Mouse (Mus musculus) thymus, adult 2 months (tissue): Measurements from ENCODE around the gene Lrtm2. TPM values are rescaled to one million over a fixed set of nuclear protein-coding genes. Genes with fewer than 3 reads are reported as not detected.

Experiments
- DNase-seq: peaks from one replicate; pipeline ENCODE4 v3.0.0; 2021
- H3K27ac ChIP-seq: fragments of 200-500 bp; 2 replicates; pipeline ENCODE4 v1.5.1; 2012; ENCODE audit warnings: low read length, control low read depth; ENCODE audit not compliant: control insufficient read depth, insufficient read depth
- H3K27me3 ChIP-seq: fragments of 200-500 bp; 2 replicates; pipeline ENCODE4 v1.6.1; 2012; ENCODE audit warnings: mild to moderate bottlenecking, low read length, moderate library complexity, mixed read lengths; ENCODE audit not compliant: control insufficient read depth, insufficient read depth
- H3K36me3 ChIP-seq: fragments of 200-500 bp; 2 replicates; pipeline ENCODE4 v1.6.1; 2012; ENCODE audit warnings: mild to moderate bottlenecking, low read length, moderate library complexity; ENCODE audit not compliant: control insufficient read depth, insufficient read depth
- H3K4me1 ChIP-seq: fragments of 200-500 bp; replicated peaks from 2 replicates; pipeline ENCODE4 v1.6.1; 2012; ENCODE audit warnings: low read length; ENCODE audit not compliant: control insufficient read depth, insufficient read depth
- H3K4me3 ChIP-seq: fragments of 200-500 bp; 2 replicates; pipeline ENCODE4 v1.5.1; 2012; ENCODE audit warnings: mild to moderate bottlenecking, low read length, control low read depth, moderate library complexity; ENCODE audit not compliant: control insufficient read depth, insufficient read depth
- CTCF ChIP-seq: fragments of 200-500 bp; IDR thresholded peaks from 2 replicates; pipeline ENCODE4 v1.5.1; 2012; ENCODE audit warnings: mild to moderate bottlenecking, control low read depth, low read length, moderate library complexity, borderline replicate concordance; ENCODE audit not compliant: control insufficient read depth, poor library complexity, insufficient read depth; ENCODE audit errors: extremely low read depth
- POLR2A ChIP-seq: fragments of 200-500 bp; IDR thresholded peaks from 2 replicates; pipeline ENCODE4 v1.6.1; 2012; ENCODE audit warnings: mild to moderate bottlenecking, low read length, control low read depth, moderate library complexity; ENCODE audit not compliant: control insufficient read depth, poor library complexity, insufficient read depth; ENCODE audit errors: extremely low read depth
- WGBS: fragments of 180-500 bp; shearing (Covaris S2); methylation state at CpG from one replicate; pipeline ENCODE4 v1.1.7; 2018; 5-methylcytosine and 5-hydroxymethylcytosine counted together
- polyA plus RNA-seq: library from polyadenylated mRNA; depleted of rRNA; stranded (reverse); fragments of >200 nt; gene quantifications from 2 replicates; pipeline ENCODE4 v1.2.3, GENCODE M21; 2012

Lrtm2 gene
- polyA plus RNA-seq, 1 experiment = 1.4 TPM

DNA sequence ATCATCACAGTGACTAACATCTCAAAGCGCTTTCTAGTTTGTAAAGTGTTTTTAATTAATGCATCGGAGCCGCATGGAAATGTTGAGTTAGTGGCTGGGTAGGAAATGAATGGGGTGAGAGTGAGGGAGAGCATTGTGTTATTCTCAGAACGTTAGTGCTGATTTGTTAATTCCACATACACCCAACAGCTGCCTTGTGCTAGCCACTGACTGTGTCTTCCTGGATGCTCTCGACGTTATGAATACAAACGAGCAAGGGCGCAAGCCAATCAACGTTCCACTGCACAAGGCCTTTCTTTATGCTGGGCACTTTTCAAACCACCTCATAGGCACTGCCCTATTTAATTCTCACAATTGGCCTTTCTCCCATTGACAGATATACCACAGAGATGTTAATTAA, 11.8 kb downstream of the Lrtm2 start:
- no peaks in the 10 kb centered on the region for H3K36me3 ChIP-seq
- no peaks in the 10 kb centered on the region for H3K4me1 ChIP-seq
- no peak overlapping the region for H3K27ac ChIP-seq
- TF ChIP-seq CTCF = no peak
- no peak for TF ChIP-seq POLR2A
- no peak for DNase-seq
- no peak overlapping the region for H3K4me3 ChIP-seq
- no peaks in the 10 kb centered on the region for H3K27me3 ChIP-seq
- 95% methylated on average over 9 of the region's 9 CpGs for WGBS

DNA sequence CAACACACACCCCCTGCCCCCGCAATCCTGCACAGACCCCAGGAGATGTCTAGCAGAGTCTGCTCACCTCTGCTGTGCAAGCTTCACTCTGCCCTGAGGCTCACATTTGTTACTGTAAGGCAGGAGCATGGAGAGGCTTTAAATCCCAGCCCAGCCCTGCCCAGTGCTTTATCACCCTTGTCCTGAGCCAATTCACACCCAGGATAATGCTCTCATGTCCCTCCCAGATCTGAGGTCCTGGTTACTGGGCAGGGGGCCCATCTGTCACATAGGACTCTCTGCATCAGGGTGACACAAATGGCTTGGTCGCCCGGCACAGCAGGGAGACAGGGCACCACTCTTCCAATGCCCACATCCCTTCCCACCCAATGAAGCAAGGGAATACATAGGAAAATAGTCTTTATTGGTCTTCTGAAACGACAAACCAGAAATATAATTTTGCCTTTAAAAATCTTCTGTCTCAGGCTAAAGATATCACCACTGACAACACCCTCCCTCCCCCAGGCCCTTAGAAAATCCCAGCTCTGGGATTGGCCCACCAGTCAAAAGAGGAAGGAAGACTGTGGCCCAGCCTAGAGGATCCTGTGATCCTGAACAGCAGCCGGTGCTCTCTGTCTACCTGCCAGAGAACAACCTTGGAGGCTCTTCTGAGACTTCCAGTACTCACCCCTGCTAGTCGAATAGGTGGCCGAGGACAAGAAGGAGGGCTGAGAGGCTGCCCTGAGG, 15.7 kb downstream of the Lrtm2 start:
- no peak for TF ChIP-seq CTCF
- TF ChIP-seq POLR2A = no peak
- no peak overlapping the region for H3K4me3 ChIP-seq
- no peak overlapping the region for H3K27ac ChIP-seq
- no peaks in the 10 kb centered on the region for H3K4me1 ChIP-seq
- H3K36me3 ChIP-seq = no peaks in the 10 kb centered on the region
- 51% methylated on average over 7 of the region's 7 CpGs for WGBS
- no peak for DNase-seq
- no peaks in the 10 kb centered on the region for H3K27me3 ChIP-seq

DNA sequence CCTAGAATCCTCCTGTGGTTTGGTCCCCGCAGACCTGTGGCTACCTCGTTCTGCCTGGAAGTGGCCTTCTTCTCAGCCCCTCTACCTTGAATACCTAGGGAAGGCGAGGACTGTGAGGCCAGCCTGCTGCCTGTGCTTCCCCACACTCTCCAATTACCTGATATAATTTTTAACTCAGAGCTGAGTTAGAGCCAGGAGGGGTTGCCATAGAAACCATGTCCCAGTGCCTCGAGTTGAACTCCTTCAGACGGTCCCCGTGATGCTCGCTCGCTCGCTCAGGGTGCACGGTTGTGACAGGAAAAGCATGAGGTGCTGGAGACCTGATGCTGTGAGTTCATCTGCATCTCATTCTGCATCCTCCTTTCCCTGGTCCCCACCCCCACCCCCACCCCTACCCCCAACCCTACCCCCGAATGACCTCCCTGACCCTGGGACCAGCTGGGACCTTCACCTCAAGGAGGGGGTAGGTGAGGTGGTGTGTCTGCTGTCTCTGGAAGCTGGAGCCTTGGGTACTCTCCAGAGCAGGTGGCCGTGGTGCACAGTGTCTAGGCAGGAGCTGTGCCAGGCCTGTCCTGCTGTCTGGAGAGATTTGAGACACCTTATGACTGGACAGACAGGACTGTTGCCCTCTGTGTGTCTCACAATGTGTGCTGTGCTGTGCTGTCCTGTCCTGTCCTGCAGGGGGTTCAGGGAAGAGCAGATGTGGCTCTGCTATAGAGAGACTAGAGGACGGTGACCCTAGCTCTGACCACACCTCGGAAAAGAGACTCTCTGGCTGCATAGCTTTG, 16.8 kb downstream of the Lrtm2 start:
- Histone ChIP-seq H3K4me3 (no peak overlapping the region), H3K36me3 (no peaks in the 10 kb centered on the region), H3K4me1 (no peaks in the 10 kb centered on the region), H3K27me3 (no peaks in the 10 kb centered on the region), H3K27ac (no peak overlapping the region)
- 84% methylated on average over 14 of the region's 14 CpGs for WGBS
- DNase-seq = no peak
- TF ChIP-seq CTCF (no peak), POLR2A (no peak)

DNA sequence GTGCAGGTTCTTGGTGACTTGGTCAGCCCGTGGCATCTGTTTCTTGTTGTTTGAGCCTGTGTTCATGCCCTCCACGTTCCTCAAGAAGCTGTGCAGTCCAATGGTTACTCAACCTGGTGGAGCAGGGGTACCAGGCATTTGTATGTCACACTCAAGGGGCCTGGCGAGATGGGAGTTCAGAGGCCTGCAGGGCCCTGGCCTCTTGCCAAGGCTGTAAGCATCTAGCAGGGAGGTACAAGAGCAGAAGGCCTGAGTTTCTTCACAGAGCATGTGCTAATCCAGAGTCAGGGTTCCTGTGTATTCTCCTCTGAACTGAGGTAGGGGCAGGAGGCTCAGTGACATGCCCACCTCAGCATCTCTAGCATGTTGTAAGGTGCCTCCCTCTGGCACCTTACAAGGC, 17.5 kb downstream of the Lrtm2 start:
- WGBS = 83% methylated on average over 3 of the region's 3 CpGs
- Histone ChIP-seq H3K36me3 (no peaks in the 10 kb centered on the region), H3K4me1 (no peaks in the 10 kb centered on the region), H3K4me3 (no peak overlapping the region), H3K27me3 (no peaks in the 10 kb centered on the region), H3K27ac (no peak overlapping the region)
- no peak for DNase-seq
- no peak for TF ChIP-seq POLR2A
- TF ChIP-seq CTCF = no peak

- Histone ChIP-seq H3K27me3 (no peaks in the 10 kb centered on the region), H3K4me3 (no peak overlapping the region), H3K4me1 (no peaks in the 10 kb centered on the region), H3K27ac (no peak overlapping the region), H3K36me3 (no peaks in the 10 kb centered on the region)
- 79% methylated on average over 6 of the region's 6 CpGs for WGBS
- TF ChIP-seq POLR2A = no peak
- no peak for TF ChIP-seq CTCF
- DNase-seq = no peak
Measured at GRCm38 (mm10) chr6:119312381-119312780, 18.2 kb downstream of the Lrtm2 start.

DNA sequence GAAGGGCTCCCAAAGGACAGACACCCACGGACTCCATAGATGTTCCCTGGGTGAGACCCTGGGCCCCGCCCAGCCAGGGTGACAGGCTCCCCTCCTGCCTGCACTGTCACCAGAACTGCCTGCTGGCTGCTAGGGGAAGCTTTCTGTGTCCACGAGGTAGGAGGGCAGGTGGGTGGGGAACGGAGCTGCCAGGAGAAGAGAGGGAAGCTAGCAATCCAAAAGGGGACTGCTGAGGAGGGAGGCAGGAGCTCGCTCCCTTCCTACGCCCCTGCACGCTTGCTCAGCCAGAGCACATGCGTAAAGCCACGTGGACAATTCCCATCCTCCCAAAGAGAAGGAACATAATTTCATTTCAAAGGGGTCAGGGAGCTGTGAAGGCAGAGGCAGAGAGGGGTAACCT, 20.4 kb downstream of the Lrtm2 start:
- WGBS = 76% methylated on average over 9 of the region's 9 CpGs
- H3K4me3 ChIP-seq = no peak overlapping the region
- H3K27ac ChIP-seq = no peak overlapping the region
- TF ChIP-seq POLR2A = no peak
- no peak for TF ChIP-seq CTCF
- DNase-seq = no peak
- no peaks in the 10 kb centered on the region for H3K36me3 ChIP-seq
- no peaks in the 10 kb centered on the region for H3K27me3 ChIP-seq
- H3K4me1 ChIP-seq = no peaks in the 10 kb centered on the region

GRCm38 (mm10) chr6:119307867-119308413, 22.6 kb downstream of the Lrtm2 start:
- WGBS = 78% methylated on average over 10 of the region's 10 CpGs
- Histone ChIP-seq H3K36me3 (no peaks in the 10 kb centered on the region), H3K27ac (no peak overlapping the region), H3K27me3 (no peaks in the 10 kb centered on the region), H3K4me3 (no peak overlapping the region), H3K4me1 (no peaks in the 10 kb centered on the region)
- DNase-seq = no peak
- TF ChIP-seq CTCF = no peak
- TF ChIP-seq POLR2A = no peak
